Mouse (Mus musculus) forelimb bud, embryonic 11.5 days (tissue): ENCODE data around the gene Gm11011.

Experiments
- DNase-seq: peaks from one replicate; pipeline ENCODE4 v3.0.0-alpha.2; 2012; ENCODE audit warnings: low read depth, low spot score

Gene Gm11011

GRCm38 (mm10) chr2:169589697-169590096, 2.2 kb upstream of the Gm11011 start:
- no peak for DNase-seq

DNA sequence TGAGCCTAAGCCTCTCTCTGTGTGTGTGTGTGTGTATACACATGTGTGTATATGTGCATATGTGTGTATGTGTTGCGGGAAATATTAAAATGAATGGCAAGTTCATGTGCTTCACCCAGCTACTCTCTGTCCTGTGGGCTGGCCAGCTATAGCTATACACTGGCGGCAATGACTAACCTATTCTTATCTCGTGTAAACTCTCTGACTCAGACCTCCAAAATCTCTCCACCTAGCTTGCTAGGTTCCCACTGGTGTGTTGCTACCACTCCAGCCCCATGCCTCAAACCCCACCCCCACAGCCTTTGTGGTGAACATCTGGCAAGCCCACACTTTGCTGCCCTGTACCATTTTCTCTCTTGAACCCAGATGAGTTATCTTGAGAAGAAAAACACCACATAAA, 857 bp downstream of the Gm11011 start:
- DNase-seq = no peak

DNA sequence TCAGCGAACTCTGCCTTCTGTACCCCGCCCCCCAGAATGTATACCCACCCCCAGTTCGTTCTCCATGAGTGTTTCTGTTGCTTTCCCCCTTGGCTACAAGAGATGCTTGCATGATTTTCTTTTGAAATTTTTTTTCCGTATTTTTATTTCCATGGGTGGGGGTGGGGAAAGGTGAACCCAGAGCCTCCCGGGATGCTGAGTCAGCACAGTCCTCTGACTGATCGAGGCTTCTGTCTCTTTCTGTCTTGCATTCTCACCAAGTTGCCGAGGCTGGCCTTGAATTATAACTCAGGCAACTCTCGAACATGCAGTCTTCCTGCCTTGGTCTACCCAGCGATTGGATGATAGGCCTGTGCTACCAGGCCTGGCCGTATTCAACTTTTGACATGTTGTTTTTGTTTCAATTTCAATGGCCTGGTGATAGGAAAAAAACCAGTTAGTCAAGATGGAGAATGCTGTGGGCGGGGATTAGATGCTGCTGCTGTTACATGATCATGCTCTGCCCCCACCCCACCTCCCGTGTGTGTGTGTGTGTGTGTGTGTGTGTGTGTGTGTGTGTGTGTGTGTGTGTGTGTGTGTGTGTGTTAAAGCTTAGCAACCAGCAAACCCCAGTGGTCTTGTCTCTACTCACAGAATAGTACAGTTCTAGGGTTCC, 1.8 kb downstream of the Gm11011 start:
- no peak for DNase-seq

DNA sequence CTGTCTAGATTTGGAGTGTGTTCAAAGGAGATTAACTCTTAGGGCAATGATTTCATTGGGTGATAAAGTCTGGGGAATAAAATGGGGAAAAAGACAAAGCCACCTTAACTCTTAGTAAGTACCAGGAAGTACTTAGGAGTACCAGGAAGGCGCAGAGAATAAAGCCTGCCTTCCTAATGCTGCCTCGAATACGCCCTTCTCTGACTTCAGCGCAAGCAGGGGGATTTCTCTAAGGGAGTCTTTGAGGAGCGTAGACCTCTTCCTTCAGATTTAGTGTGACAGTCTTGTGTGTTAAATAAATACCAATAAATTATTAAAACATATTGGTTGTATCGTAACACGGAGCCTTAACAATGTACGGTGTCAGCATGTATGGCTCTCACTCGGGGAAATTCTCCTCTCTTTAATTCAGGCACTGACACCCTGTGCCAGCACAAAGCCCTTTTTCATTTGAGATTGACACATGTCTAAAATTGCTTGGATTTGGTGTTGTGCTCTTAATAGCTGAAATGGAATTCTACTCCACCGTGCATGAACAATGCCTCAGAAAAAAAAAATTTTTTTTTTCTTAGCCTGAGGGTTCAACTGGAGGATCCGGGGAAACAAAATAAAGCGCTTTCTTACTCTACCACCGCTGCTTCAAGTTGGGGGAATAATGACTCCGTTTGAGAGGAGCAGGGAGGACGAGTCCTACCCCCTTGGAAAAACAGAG, 2.6 kb downstream of the Gm11011 start:
- DNase-seq = no peak

- no peak for DNase-seq
These were observed 4.1 kb downstream of the Gm11011 start for GRCm38 (mm10) chr2:169583476-169583875.

DNA sequence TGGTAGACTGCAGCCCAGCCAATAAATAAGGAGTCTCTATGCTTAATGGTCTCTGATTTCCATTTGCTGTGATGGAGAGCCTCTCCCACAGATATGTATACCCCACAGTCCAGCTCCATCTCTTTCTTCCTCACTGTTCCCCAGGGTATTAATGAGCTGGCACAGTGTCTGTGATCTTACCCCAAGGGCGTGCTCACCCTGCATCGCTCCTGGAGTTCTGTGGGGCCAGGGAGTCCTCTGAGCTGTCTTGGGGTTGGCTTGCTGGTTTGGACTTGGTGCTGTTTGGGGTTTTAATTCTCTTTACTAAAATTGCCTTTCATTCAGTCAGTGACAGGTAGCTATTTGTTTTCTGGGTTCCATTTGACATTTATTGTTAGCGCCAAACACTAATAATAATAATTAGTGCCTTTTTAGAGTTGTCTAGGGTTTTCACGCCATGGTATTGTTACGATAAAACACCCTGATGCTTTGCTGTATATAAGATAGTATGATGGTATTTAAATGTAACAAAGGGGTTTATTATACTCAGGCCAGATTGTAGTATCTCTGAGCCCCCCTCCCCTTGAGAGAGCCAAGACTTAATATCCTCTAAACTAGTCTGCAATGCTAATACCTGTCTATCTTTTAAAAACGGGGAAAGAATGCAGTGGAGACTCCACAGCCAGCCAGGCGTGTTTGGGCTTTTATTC, 9.9 kb downstream of the Gm11011 start:
- no peak for DNase-seq

DNA sequence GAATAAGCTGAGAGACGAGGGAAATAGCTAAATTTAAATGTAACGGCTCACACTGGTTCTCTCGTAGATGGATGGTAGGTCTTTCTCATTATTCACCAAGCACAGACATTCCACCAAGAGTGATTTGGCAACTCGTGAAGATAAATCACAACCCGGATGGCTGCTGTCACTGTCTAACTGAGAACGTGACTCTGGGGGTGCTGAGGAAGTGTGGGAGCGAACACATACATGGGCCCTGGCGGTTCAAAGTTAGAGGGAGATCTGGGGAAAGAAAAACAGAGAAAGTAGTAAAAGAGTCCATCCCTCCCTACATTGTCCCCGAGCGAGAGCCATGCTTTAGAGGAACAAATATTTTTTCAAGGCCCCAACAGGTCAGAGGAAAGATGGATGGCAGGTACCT, 17.5 kb downstream of the Gm11011 start:
- no peak for DNase-seq

GRCm38 (mm10) chr2:169566159-169566558, 21.4 kb downstream of the Gm11011 start:
- no peak for DNase-seq

GRCm38 (mm10) chr2:169565751-169566150, 21.8 kb downstream of the Gm11011 start:
- DNase-seq = no peak

DNA sequence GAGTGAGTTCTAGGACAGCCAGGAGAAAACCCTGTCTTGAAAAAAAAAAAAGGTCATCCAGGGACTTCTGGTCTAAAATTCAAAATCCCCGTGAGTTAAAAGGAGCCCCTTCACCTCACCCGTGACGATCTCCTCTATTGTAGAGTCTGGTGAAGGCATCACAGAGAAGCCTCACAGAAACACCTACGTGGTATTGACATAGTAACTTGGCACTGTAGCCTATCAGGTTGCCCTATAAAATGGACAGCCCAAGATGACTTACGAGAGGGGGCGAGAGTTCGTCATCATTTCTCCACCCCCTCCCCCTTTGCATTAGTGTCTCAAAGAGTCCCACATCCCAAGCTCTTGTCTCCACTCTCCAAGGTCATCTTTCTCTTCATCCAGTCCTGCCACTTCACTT, 41.9 kb downstream of the Gm11011 start:
- DNase-seq = no peak

- DNase-seq = no peak
These were observed 48.6 kb downstream of the Gm11011 start for GRCm38 (mm10) chr2:169538906-169539305.
